Mouse (Mus musculus): ENCODE measurements around the gene Abcf1. TPM values are rescaled to one million over a fixed set of nuclear protein-coding genes. Genes with fewer than 3 reads are reported as not detected.
A peak's percentile ranks its signal among the peaks of the same experiment; 100 is the strongest.

Abcf1 gene
- polyA plus RNA-seq, 1 experiment from 2014 or later = 78.6 TPM

DNA sequence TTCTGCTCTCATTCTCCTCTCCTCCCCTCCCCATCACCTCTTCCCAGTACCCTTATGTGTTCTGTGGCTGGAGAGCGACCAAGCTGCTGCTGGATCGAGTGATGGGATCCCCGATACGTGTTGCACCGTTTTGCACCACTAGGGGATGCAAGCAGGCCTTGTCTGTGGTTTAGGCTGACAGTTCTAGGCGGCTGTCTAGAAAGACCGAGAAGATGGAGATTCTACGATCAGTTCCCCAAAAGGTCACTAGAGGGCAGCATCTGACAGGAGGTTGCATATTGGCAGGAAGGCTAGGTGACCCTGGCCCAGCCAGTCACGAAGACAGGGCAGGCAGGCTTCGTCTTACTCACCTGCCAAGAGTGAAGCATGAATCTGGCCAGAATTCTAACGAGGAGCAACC lies 27.4 kb upstream of the Abcf1 start:
- Histone ChIP-seq H3K4me1 (replicated peaks; ENCODE audit: insufficient read depth, low read length) (no peaks in the 10 kb centered on the region), H3K4me2 (ENCODE audit: low read length) (no peak overlapping the region), H3K9me3 (replicated peaks; ENCODE audit: low read length) (no peaks in the 10 kb centered on the region), H3K27ac (no peak overlapping the region), H3K36me3 (ENCODE audit: insufficient read depth, low read length) (no peaks in the 10 kb centered on the region), H3K27me3 (ENCODE audit: insufficient read depth, low read length) (no peaks in the 10 kb centered on the region), H3K9ac (ENCODE audit: low read depth, low read length) (no peak overlapping the region), H3K4me3 (replicated peaks; ENCODE audit: low read depth, low read length) (no peak overlapping the region)
- DNase-seq (ENCODE audit: low spot score) (peak; percentile 96), ATAC-seq (replicated peaks; ENCODE audit: low FRiP score, low read depth) (peak; percentile 69)
- peak; percentile 99 for TF ChIP-seq CTCF (IDR thresholded peaks at IDR 0.05; ENCODE audit: low read depth)
- under 1% methylated on average over 11 of the region's 11 CpGs for WGBS

DNA sequence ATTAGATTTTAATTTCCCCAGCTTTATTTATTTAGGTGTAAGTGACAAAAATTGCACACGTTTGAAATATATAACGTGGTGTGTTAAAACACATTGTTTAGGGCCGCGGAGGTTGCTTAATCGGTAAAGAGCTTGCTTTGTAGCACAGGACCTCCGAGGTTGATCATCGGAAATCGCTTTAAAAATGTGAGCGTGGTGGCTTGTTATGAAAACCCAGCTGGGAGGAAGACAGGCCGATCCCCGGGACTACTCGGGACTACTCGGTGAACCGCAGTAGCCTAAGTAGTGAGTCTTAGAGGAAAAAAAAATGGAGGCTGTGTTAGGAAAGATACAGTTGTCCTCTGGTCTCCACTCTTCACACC lies 25.3 kb upstream of the Abcf1 start:
- no peaks in the 10 kb centered on the region for H3K27me3 ChIP-seq (ENCODE audit: insufficient read depth, low read length)
- H3K9me3 ChIP-seq (replicated peaks; ENCODE audit: low read length) = no peaks in the 10 kb centered on the region
- no peaks in the 10 kb centered on the region for H3K36me3 ChIP-seq (ENCODE audit: insufficient read depth, low read length)
- under 1% methylated on average over 14 of the region's 14 CpGs for WGBS
- H3K4me2 ChIP-seq (ENCODE audit: low read length) = peak overlapping the region; percentile 65
- H3K4me1 ChIP-seq (replicated peaks; ENCODE audit: insufficient read depth, low read length) = no peaks in the 10 kb centered on the region
- peak overlapping the region; percentile 57 for H3K9ac ChIP-seq (ENCODE audit: low read depth, low read length)
- peak overlapping the region; percentile 37 for H3K4me3 ChIP-seq (replicated peaks; ENCODE audit: low read depth, low read length)
- H3K27ac ChIP-seq = peak overlapping the region; percentile 25; the same call in 1 of the 2 replicates
- no peak for TF ChIP-seq CTCF (IDR thresholded peaks at IDR 0.05; ENCODE audit: low read depth)
- ATAC-seq (replicated peaks; ENCODE audit: low FRiP score, low read depth) = no peak
- DNase-seq (ENCODE audit: low spot score) = peak; percentile 27

DNA sequence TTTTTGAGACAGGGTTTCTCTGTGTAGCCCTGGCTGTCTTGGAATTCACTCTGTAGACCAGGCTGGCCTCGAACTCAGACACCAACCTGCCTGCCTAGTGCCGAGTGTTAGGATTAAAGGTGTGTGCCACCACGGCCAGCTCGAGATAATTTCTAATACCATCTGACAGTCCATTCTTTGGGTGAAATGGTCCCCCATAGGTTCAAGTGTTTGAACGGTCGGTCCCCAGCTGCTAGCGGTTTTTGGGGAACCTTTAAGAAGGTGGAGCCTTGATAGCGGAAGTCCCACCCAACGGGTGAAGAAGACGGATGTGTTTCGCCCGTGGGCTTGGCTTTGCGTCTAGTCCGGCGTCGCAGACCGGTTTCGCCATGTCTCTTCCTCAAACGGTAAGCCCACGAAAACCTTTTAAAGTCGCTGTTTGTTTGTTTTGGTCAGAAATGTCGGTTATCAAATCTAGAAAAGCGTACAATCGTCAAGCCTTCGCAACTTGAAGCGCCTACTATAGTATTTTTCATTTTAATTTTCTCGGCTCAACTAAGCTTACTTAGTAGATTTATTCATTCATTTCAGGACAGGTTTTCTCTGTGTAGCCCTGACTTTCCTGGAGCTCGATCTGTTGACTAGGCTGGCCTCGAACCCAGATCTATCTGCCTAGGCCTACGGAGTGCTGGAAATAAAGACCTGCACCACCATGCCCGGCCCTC lies 24.8 kb upstream of the Abcf1 start:
- H3K4me2 ChIP-seq (ENCODE audit: low read length) = peak overlapping the region; percentile 65
- peak overlapping the region; percentile 37 for H3K4me3 ChIP-seq (replicated peaks; ENCODE audit: low read depth, low read length)
- 0 out of 2 replicates have a peak, but pooled peaks cover 5% of the 10 kb centered on the region for H3K36me3 ChIP-seq (ENCODE audit: insufficient read depth, low read length)
- no peaks in the 10 kb centered on the region for H3K9me3 ChIP-seq (replicated peaks; ENCODE audit: low read length)
- DNase-seq (ENCODE audit: low spot score) (peak; percentile 91), ATAC-seq (replicated peaks; ENCODE audit: low FRiP score, low read depth) (peak; percentile 58)
- no peaks in the 10 kb centered on the region for H3K4me1 ChIP-seq (replicated peaks; ENCODE audit: insufficient read depth, low read length)
- TF ChIP-seq CTCF (IDR thresholded peaks at IDR 0.05; ENCODE audit: low read depth) = no peak
- peak overlapping the region; percentile 25; the same call in 1 of the 2 replicates for H3K27ac ChIP-seq
- H3K9ac ChIP-seq (ENCODE audit: low read depth, low read length) = peak overlapping the region; percentile 57
- WGBS = 2% methylated on average over 31 of the region's 31 CpGs
- H3K27me3 ChIP-seq (ENCODE audit: insufficient read depth, low read length) = no peaks in the 10 kb centered on the region

DNA sequence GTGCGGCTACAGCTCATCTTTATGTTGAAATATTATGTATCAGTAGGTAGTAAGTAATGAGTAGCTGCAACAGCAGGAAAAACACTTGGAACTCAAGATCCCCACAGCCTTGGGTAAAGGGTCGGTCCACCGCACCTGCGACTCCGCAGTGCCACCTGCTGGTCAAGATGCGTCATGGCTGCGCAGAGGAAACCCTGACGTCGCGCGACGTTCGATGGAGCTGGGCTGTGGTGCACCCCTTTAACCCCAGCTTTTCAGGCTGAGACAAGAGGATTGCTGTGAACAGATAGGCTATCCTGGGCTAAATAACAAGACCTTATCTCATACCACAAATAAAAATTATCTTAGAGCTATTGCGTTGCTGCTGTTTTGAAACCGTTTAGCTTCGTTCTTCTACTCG lies 24.1 kb upstream of the Abcf1 start:
- H3K9ac ChIP-seq (ENCODE audit: low read depth, low read length) = no peak overlapping the region
- no peaks in the 10 kb centered on the region for H3K27me3 ChIP-seq (ENCODE audit: insufficient read depth, low read length)
- H3K4me1 ChIP-seq (replicated peaks; ENCODE audit: insufficient read depth, low read length) = no peaks in the 10 kb centered on the region
- H3K4me3 ChIP-seq (replicated peaks; ENCODE audit: low read depth, low read length) = peak overlapping the region; percentile 37
- H3K9me3 ChIP-seq (replicated peaks; ENCODE audit: low read length) = no peaks in the 10 kb centered on the region
- ATAC-seq (replicated peaks; ENCODE audit: low FRiP score, low read depth) = peak; percentile 58
- peak; percentile 85 for DNase-seq (ENCODE audit: low spot score)
- WGBS = 5% methylated on average over 17 of the region's 17 CpGs
- TF ChIP-seq CTCF (IDR thresholded peaks at IDR 0.05; ENCODE audit: low read depth) = peak; percentile 99
- no peak overlapping the region for H3K27ac ChIP-seq
- peak overlapping the region; percentile 65 for H3K4me2 ChIP-seq (ENCODE audit: low read length)
- peaks cover 11% of the 10 kb centered on the region for H3K36me3 ChIP-seq (ENCODE audit: insufficient read depth, low read length)

DNA sequence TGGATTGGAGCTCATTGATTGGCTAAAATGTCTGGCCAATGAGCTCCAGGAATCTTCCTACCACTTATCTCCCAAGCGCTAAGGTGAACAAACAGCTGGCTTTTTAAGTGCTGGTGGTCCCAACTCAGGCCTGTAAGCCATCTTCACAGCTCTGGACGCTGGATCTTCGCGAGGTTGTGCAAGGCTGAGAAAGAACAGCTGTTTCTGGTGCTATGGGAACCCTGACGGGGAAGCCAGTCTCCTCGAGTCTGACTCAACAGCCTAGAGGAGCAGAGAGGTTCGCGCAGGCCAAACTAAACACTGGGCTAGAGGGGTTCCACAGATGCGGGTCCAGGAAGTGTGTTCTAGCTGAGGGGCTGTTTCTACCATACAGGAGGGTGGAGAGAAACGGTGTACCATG lies 22.2 kb upstream of the Abcf1 start:
- DNase-seq (ENCODE audit: low spot score) = peak; percentile 65
- no peak for ATAC-seq (replicated peaks; ENCODE audit: low FRiP score, low read depth)
- H3K27me3 ChIP-seq (ENCODE audit: insufficient read depth, low read length) = no peaks in the 10 kb centered on the region
- H3K4me1 ChIP-seq (replicated peaks; ENCODE audit: insufficient read depth, low read length) = no peaks in the 10 kb centered on the region
- H3K27ac ChIP-seq = no peak overlapping the region
- no peak overlapping the region for H3K9ac ChIP-seq (ENCODE audit: low read depth, low read length)
- peaks cover 20% of the 10 kb centered on the region for H3K36me3 ChIP-seq (ENCODE audit: insufficient read depth, low read length)
- H3K9me3 ChIP-seq (replicated peaks; ENCODE audit: low read length) = no peaks in the 10 kb centered on the region
- H3K4me2 ChIP-seq (ENCODE audit: low read length) = no peak overlapping the region
- no peak overlapping the region for H3K4me3 ChIP-seq (replicated peaks; ENCODE audit: low read depth, low read length)
- 29% methylated on average over 10 of the region's 10 CpGs for WGBS
- no peak for TF ChIP-seq CTCF (IDR thresholded peaks at IDR 0.05; ENCODE audit: low read depth)

DNA sequence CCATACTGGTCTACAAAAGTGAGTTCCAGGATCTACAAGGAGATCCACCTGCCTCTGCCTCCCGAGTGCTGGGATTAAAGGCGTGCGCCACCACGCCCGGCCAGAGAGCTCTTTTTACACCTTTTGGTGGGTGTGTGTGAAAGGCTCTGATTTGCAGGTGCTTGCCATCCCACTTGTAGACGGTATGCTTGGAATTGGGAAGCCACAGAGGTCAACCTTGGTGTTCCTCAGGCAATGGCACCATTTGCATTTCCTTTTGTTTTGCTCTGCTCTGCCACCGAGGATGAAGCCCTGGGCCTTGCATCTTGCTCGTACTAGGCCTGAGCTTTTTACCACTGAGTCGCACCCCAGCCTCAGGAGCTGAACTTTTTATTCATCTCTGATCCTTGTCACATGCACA lies 12.2 kb upstream of the Abcf1 start:
- DNase-seq (ENCODE audit: low spot score) (no peak), ATAC-seq (replicated peaks; ENCODE audit: low FRiP score, low read depth) (no peak)
- no peak overlapping the region for H3K27ac ChIP-seq
- no peaks in the 10 kb centered on the region for H3K27me3 ChIP-seq (ENCODE audit: insufficient read depth, low read length)
- no peak overlapping the region for H3K4me2 ChIP-seq (ENCODE audit: low read length)
- H3K9me3 ChIP-seq (replicated peaks; ENCODE audit: low read length) = no peaks in the 10 kb centered on the region
- peaks cover 12% of the 10 kb centered on the region; the same call in 1 of the 2 replicates for H3K4me1 ChIP-seq (replicated peaks; ENCODE audit: insufficient read depth, low read length)
- TF ChIP-seq CTCF (IDR thresholded peaks at IDR 0.05; ENCODE audit: low read depth) = no peak
- no peak overlapping the region for H3K4me3 ChIP-seq (replicated peaks; ENCODE audit: low read depth, low read length)
- no peak overlapping the region for H3K9ac ChIP-seq (ENCODE audit: low read depth, low read length)
- 95% methylated on average over 9 of the region's 9 CpGs for WGBS
- H3K36me3 ChIP-seq (ENCODE audit: insufficient read depth, low read length) = peaks cover 28% of the 10 kb centered on the region
